Mouse (Mus musculus) 416B (cell line): ENCODE measurements around the gene Scube3.

Experiments used
- DNase-seq: peaks from one replicate; pipeline ENCODE4 v3.0.0; 2011; ENCODE audit warnings: low read depth

Gene Scube3

DNA sequence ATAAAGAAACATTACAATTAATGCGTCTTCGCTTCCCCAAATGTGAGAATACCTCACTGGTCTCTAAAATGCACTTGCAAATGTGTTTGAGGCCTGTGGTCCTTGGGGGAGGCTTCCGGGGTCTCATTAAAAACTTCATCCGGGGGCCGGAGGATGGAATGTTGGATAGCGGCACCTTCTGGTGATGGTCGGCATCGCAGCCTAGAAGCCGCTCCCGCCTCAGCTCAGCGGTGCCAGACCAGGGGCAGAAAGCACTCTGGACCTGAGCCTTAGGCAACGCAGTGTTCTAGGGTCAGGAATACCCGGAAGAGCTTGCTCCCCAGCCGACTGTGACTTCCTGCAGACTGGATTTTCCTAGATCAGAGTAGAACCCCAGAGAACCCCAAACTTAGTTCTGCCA is 8.7 kb upstream of the Scube3 start:
- DNase-seq: peak; percentile 47

DNA sequence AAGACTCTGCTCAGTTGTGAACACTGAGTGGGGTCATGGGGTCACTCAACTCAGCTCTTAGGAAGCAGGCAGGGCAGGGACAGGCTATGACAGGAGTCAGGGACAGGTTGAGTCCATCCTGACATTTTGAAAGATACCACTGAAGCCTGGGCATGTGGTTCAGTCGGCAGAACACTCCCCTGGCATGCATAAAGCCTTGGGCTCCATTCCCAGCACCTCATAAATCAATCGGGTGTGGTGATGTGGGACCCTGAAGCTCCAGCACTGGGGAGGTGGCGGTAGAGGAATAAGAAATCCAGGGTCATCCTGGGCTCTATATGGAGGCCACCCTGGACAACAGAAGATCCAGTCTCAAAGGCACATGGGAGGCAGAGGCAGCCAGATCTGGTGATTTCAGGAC is 6.4 kb upstream of the Scube3 start:
- DNase-seq: no peak

- DNase-seq: no peak
Observed at GRCm38 (mm10) chr17:28136266-28136665, 5.7 kb upstream of the Scube3 start.

GRCm38 (mm10) chr17:28138013-28138412 is 3.9 kb upstream of the Scube3 start:
- DNase-seq: no peak

DNA sequence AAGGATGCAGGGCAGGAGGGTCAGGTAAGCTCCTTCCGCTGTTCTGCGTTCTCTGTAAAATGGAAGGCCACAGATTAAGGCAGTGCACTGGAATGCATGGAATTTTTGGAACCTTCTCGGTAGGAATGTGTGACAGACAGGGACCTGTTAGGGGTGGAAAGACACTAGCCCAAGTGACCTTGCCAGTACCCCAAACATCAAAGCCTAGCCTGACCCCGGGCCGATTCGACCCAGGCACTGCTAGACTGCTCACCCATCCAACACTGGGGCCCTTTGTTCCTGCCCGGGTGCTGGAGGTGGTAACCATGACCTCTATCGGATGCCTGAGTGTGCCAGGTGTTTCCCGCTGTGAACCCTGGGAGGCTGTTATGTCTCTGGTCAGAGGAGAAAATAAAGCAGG is 3.3 kb upstream of the Scube3 start:
- no peak for DNase-seq

DNA sequence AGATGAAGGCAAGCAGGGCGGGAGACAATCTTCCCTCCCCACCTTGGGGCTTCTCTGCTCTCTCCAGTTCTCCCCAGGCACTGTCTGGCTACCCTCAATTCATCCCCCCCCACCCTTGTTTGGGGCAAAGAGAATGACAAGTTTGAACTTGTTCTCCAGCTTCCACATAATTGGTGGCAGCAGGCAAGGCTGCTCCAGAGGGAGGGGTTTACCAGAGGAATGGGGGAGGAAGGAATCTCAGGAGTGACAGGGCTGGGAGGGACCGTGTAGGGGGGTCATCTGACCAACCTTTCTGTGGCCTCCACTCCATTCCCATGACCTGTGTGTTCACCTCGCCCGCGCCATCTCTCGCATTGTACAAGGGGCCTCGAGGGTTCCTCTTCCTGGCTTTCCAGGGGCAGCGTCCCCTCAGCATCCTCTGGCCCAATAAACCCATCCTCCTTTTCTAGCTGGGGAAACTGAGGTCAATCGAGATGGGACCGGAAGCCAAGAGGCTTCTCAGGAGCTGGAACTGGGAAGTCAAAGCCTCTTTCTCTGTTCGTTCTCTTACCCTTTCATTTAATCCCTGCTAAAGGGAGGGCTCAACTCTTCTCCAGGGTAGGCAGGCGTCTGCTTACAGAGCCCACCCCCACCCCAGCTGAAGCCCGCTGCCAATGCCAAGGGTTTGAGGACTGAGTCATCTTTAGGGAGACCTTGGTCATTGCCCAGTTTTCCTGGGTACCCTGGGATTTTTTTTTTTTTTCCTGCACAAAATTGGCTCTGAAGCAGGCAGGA is 1.3 kb upstream of the Scube3 start:
- no peak for DNase-seq

GRCm38 (mm10) chr17:28141205-28141650 is 713 bp upstream of the Scube3 start:
- no peak for DNase-seq

DNA sequence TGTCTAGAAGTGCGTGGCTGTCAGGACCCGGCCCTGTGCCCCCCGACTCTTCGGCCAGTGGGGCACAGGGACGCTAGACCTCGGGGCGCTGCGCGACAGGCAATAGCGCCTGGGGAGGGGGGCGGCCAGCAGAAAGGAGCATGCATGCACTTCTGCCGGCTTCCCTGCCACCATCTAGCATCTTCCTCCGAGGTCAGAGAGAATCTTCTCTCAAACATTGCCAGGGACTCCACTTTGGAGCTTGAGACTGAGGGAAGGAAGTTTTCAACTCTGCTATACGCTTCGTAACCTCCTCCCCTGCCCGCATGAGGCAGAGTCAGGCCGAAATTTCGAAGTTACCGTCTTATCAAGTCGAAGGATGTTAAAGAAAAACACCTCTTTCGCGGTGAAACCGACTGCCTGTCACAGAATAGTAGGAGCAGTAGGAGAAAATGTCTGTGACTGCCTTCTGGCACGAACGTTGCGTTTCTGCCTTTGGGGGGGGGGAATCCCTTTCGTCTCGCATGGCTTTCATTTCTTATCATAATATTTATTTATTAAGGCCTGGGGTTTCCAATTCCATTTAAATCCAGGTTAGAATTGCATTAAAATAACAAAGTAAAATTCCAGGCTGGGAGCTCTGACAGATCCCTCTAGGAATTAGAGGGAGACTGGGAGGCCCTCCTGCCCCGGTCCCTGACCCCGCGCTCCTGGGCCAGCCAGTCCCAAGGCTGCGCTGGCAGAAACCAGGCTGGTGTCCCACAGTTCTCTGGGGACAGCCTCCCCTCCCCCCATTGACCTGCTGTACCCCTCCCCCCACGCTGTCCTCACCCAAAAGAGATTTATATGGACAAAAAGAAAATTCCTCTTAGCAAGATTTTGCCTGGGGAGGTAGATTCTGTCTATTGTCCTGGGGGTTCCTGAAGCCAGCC is 1.0 kb downstream of the Scube3 start:
- DNase-seq: no peak

GRCm38 (mm10) chr17:28143751-28144150 is 1.8 kb downstream of the Scube3 start:
- DNase-seq: peak; percentile 6

- no peak for DNase-seq
Observed at GRCm38 (mm10) chr17:28144241-28144640, 2.3 kb downstream of the Scube3 start.

DNA sequence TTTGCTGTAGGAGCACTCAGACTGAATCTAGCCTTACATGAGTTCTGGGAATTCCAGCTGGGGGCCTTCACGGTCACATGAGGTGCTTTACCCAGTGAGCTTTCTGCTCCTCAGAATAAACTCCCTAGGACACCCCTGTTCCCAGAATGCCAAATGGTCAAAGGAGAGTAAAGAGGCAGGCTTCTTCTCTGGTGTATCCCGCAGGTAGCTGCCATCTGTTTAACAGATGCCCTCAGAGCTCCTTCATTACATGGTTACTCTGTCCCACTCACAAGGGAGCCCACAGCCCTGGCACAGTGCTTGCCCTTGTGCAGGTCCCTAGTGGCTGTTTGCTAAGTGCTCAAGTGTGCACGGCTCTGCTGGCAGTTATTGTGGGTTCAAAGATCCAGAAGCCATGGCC is 6.3 kb downstream of the Scube3 start:
- no peak for DNase-seq

- DNase-seq: no peak
Observed at GRCm38 (mm10) chr17:28149734-28150133, 7.8 kb downstream of the Scube3 start.

GRCm38 (mm10) chr17:28150456-28150855 is 8.5 kb downstream of the Scube3 start:
- DNase-seq: no peak

- no peak for DNase-seq
Observed at GRCm38 (mm10) chr17:28153095-28153494, 11.2 kb downstream of the Scube3 start.

DNA sequence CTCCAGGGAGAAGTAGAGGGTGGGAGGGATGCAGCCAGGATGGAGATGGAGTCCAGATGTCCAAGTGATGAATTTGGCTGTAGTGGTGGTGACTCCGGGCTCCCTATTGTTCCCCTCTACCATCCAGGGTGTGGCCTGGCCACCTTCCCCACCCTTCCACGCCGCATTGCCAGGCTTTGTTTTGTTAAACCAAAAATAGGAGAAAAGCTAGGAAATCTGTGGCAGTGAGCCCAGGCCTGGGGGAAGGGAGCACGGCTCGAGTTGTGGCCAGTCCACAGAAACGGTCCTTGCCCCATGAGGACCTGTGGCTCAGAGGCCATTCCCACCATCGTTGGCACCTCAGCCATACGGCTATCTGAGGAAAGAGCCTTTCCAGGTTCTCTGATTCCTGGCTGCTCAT is 13.0 kb downstream of the Scube3 start:
- DNase-seq: no peak

GRCm38 (mm10) chr17:28160361-28160760 is 18.4 kb downstream of the Scube3 start:
- no peak for DNase-seq

DNA sequence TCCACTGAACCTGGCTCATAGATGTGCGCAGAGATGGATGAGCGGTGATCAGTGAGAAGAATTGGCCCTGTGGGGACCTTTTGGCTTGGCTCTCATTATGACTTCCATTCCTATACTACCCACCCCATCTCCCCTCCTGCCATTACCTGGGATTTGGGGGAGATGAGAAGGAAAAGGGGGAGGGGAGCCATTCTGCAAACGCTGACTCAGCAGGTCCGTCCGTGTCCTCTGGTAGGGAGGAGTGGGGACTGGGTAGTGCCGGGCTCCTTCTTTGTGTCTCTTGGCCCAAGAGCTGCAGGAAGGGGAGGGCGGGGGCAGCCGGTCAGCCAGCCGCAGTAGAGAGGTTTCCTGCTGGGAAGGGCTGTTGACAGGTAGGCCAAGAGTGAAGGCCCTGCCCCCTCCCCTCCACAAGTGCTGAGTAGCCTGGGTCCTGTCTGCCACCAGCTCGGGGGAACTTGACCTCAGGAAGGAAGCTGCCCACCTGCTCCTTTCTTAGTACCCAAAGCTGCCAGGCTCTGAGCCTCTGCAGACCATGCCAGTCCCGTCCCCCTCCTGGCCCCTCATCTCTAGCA is 19.5 kb downstream of the Scube3 start:
- DNase-seq: peak; percentile 57

GRCm38 (mm10) chr17:28163666-28164065 is 21.7 kb downstream of the Scube3 start:
- DNase-seq: peak; percentile 71

- no peak for DNase-seq
Observed at GRCm38 (mm10) chr17:28170460-28171305, 28.7 kb downstream of the Scube3 start.

GRCm38 (mm10) chr17:28172690-28173089 is 30.7 kb downstream of the Scube3 start:
- no peak for DNase-seq

GRCm38 (mm10) chr17:28176775-28177539 is 35.0 kb downstream of the Scube3 start, which contains the start of gene Zfp523:
Zfp523 (plus strand) TSS chr17:28177129.
- DNase-seq: peak; percentile 79
